Mouse (Mus musculus) lung, adult 2 months (tissue): ENCODE data around the gene Gsto1. TPM values are rescaled to one million over a fixed set of nuclear protein-coding genes. Genes with fewer than 3 reads are reported as not detected.
A peak's percentile ranks its signal among the peaks of the same experiment; 100 is the strongest.

ENCODE experiments used
- DNase-seq: peaks from one replicate; pipeline ENCODE4 v3.0.0; 2022
- H3K4me1 ChIP-seq: fragments of 200-500 bp; 2 replicates; pipeline ENCODE4 v1.6.1; 2011; ENCODE audit warnings: low read length; ENCODE audit not compliant: control insufficient read depth, insufficient read depth
- H3K4me3 ChIP-seq: fragments of 200-500 bp; replicated peaks from 2 replicates; pipeline ENCODE3; 2011; ENCODE audit warnings: low read depth, mild to moderate bottlenecking, control low read depth, low read length; ENCODE audit errors: extremely low read depth
- CTCF ChIP-seq: fragments of 200-500 bp; IDR thresholded peaks from 2 replicates; pipeline ENCODE4 v1.5.1; 2011; ENCODE audit warnings: mild to moderate bottlenecking, low read length, control low read depth; ENCODE audit not compliant: insufficient read depth
- POLR2A ChIP-seq: fragments of 200-500 bp; IDR thresholded peaks from 2 replicates; pipeline ENCODE4 v1.6.1; 2011; ENCODE audit warnings: low read depth, mild to moderate bottlenecking, control low read depth, low read length, borderline replicate concordance; ENCODE audit errors: extremely low read depth
- WGBS: fragments of 180-500 bp; shearing (Covaris S2); methylation state at CpG from one replicate; pipeline ENCODE4 v1.1.7; 2018; 5-methylcytosine and 5-hydroxymethylcytosine counted together
- polyA plus RNA-seq: library from polyadenylated mRNA; depleted of rRNA; stranded (reverse); fragments of >200 nt; gene quantifications from 2 replicates; pipeline ENCODE4 v1.2.3, GENCODE M21; 2012

The Gsto1 gene
- polyA plus RNA-seq, 1 experiment: 155 TPM

DNA sequence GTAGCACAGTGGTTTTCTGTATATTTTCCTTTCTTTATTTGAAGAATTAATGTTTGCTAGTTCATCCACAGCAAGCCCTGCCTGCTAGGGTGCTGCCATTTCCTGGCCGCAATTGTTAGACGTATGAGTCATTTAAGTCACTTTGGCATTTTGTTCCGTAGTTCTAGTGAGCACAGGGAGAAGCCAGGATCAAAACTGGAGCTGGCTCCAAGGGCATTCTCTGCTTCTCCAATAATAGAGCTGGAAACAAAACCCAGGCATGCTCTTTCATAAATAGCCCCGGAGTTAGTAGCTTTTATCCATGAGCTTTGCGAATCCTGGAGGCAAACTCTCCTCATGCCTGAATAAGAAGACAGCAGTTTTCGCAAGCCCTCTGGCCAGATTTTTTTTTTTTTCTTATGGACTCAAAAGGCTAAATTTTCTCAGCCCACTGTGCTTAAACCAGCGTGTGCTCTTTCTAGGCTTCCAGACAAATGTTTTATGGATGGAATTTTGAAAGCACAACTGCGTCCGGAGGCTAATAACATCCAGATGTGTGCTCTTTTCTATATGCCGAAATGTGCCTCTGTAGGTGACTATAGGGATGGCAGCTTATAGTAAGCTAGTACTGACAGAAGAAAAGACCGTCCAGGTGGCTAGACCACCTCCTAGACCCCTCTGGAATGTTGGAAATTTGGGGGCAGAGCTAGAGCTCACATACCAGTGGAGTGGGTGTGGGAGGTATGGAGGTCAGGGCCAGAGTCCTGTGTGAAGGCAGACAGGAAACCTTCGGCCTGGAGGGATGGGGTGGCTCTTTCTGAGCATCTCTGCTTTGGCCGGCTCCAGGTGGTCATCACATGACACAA is 597 bp upstream of the Gsto1 start:
- TF ChIP-seq CTCF: no peak
- TF ChIP-seq POLR2A: no peak
- peaks cover 4% of the 10 kb centered on the region; the same call in 1 of the 2 replicates for H3K4me1 ChIP-seq
- 15% methylated on average over 13 of the region's 13 CpGs for WGBS
- peak overlapping the region; percentile 60 for H3K4me3 ChIP-seq
- DNase-seq: no peak

DNA sequence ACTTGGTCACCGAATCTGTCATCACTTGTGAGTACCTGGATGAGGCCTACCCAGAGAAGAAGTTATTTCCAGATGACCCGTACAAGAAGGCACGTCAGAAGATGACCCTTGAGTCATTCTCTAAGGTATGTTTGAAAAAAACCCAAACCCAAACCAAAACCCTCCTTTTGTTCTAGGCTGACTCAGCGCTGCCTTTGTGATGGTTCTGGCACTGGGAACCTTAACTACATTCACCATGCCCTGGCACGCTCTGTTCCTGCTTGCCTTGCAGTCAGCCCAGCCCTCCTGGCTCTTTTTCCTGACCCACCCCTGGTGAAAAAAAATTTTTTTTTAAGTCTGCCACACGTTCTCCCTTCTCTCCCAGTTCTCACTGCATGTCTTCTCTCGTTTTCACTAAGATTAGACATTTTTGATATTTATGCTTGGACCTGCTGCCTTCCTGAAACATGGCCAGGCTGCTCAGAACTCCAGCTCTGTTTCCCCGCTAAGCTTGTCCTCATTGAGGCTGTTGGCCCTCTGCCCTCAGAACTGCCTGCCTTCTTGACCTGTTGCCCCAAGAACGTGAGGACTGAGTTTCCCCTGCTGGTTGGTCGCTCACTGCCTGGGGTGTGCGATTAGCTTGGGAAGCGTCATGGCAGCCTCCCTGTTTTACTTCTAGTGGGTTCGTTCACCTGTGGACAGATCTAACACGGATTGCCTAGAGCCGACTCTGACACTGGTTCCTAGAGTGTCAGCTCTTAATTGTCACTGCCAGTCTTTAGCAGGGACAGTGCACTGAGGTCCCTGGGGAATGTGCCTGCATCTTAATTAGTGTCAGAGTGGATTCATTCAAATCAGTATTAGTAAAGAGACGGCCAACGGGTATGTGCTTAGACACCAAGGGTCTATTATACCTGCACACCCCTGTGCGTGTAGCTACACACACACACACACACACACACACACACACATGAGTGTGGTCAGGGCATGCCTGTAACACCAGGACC is 3.5 kb downstream of the Gsto1 start:
- TF ChIP-seq POLR2A (no peak), CTCF (no peak)
- Histone ChIP-seq H3K4me1 (peaks cover 4% of the 10 kb centered on the region; the same call in 1 of the 2 replicates), H3K4me3 (no peak overlapping the region)
- peak; percentile 53 for DNase-seq
- 70% methylated on average over 18 of the region's 18 CpGs for WGBS

DNA sequence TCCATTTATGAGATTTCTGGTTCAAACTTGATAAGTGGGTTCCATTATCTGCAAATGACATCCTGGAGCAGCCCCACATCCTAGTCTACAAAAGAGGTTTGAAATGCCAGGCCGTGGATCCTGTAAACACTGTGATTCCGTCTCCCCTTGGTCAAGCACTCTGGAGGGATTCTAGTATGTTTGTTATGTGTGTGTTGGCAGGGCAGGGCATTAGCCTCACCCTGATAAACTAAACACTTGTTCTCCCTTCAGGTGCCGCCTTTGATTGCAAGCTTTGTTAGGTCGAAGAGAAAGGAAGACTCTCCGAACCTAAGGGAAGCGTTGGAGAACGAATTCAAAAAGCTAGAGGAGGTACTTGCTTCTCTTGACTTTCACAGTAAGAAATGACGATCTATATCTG is 4.4 kb downstream of the Gsto1 start:
- WGBS: 77% methylated on average over 8 of the region's 8 CpGs
- TF ChIP-seq CTCF (no peak), POLR2A (no peak)
- peak; percentile 29 for DNase-seq
- Histone ChIP-seq H3K4me3 (no peak overlapping the region), H3K4me1 (peaks cover 4% of the 10 kb centered on the region; the same call in 1 of the 2 replicates)

DNA sequence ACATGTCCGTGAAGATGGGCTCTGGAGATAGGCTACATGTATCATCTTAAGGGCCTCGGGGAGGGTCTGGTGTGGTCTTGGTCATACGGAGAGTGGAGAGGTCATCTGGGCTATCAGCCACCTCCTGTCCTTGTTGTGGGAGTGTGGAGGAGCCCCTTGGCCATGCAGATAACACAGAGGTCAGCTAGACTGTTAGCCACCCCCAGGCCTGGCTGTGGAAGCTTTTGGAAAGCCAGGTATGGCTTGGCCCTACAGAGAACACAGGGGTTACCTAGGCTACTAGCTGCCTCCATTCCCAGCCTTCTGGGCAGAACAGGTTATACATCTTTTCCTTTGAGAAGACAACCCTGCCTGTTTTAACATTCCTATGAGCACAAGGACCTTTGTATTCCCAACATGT is 7.8 kb downstream of the Gsto1 start:
- no peak for DNase-seq
- H3K4me3 ChIP-seq: no peak overlapping the region
- 84% methylated on average over 3 of the region's 3 CpGs for WGBS
- no peak for TF ChIP-seq CTCF
- TF ChIP-seq POLR2A: no peak
- no peaks in the 10 kb centered on the region; the same call in 1 of the 2 replicates for H3K4me1 ChIP-seq

DNA sequence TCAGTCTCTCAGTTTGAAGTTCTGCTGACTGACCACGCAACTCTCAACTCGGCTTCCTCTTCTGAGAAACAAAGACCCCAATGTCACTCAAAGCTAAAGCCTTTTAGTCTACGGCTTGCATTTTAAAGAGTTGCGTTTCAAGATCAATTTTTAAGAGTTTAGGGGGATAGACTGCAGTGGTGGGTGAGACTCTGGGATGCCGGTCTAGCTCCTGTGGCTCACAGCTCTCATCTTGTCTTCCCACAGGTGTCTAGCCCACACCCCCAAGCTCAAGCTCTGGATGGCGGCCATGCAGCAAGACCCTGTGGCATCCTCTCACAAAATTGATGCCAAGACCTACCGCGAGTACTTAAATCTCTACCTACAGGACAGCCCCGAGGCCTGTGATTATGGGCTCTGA is 9.3 kb downstream of the Gsto1 start:
- no peaks in the 10 kb centered on the region; the same call in 1 of the 2 replicates for H3K4me1 ChIP-seq
- DNase-seq: no peak
- 97% methylated on average over 9 of the region's 9 CpGs for WGBS
- no peak overlapping the region for H3K4me3 ChIP-seq
- TF ChIP-seq POLR2A: no peak
- no peak for TF ChIP-seq CTCF

DNA sequence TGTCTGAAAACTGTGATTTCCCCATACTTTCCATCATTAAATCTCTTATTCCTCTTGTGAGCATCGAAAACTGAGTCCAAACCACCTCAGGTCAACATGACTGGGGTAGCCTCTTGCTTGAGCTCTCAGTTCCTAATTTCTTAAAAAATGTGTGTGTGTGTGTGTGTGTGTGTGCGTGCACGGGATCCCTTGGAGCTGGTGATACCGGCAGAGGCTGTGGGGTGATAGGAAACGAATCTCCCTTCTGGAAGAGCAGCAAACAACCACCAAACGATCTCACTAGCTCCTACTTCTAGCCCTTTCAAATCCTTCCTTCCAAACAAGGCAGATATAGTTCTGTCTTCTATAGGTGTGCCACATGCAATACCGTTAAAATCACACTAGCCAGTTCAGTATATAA is 10.0 kb downstream of the Gsto1 start:
- H3K4me3 ChIP-seq: no peak overlapping the region
- DNase-seq: no peak
- WGBS: 75% methylated on average over 7 of the region's 7 CpGs

DNA sequence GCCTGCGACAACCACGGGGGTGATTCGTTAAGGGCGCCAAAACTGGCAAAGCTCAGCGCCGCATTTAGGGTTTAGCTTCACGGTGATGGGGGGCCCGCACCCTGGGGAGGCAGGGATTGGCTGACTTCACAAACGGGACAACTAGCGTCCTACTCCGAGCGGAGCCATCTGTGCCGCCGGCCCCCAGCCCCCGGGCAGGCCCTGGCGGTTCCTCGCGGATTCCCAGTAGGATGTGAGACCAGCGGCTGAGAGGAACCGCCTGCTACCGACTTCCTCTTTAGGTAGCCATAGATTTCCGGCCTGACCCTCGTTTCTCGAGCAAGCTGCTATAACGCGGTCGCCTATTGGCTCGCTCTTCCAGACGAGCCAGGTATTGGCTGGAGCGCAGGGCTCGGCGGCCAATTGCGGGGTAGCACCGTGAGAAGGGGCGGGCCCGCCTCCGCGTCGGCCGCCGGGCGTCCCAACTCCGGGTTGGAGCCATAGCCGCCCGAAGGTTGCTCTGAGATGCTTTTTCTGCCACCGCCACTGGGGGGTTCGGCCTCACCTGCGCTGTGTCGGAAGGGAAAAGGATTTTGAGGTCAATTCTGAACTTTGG is 10.7 kb downstream of the Gsto1 start, which contains the start of gene Gsto2:
Gene Gsto2, plus strand, starts transcription at position 182 of the 595 bp plus-strand sequence.
- 1% methylated on average over 49 of the region's 49 CpGs for WGBS
- TF ChIP-seq POLR2A: peak; percentile 36; the same call in 1 of the 2 replicates
- TF ChIP-seq CTCF: peak; percentile 32; the same call in 1 of the 2 replicates
- no peaks in the 10 kb centered on the region; the same call in 1 of the 2 replicates for H3K4me1 ChIP-seq

More for the DNA sequence above, 10.0 kb downstream of the Gsto1 start:
- H3K4me1 ChIP-seq: no peaks in the 10 kb centered on the region; the same call in 1 of the 2 replicates
- no peak for TF ChIP-seq CTCF

DNA sequence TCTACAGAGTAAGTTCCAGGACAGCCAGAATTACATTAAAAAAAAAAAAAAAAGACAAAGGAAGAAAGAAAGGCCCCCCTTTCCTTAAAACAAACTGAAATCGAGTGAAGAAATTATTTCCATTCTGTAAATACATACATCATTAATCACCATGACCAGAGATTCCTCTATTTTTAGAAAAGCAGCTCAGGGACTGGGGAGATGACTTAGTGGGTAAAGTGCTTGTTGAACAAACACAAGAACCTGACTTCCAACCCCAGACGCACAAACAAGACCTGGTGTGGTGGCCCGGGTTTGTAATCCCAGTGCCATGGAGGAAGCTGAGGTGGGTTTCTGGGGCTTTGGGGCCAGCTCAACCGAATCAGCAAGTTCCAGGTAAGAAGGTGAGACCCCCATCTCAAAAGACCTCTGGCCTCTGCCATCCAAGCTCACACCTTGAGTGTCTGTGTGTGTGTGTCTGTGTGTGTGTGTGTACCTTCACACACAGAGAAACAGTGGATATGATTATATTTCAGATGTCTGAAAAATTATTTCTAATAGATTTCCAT is 12.9 kb downstream of the Gsto1 start:
- DNase-seq: no peak
- TF ChIP-seq CTCF (no peak), POLR2A (no peak)
- WGBS: 49% methylated on average over 4 of the region's 4 CpGs
- Histone ChIP-seq H3K4me3 (no peak overlapping the region), H3K4me1 (no peaks in the 10 kb centered on the region; the same call in 1 of the 2 replicates)

More for the DNA sequence above, 10.7 kb downstream of the Gsto1 start, which contains the start of gene Gsto2:
- peak; percentile 86 for DNase-seq
- H3K4me3 ChIP-seq: peak within 1 kb of the TSS; percentile 72

DNA sequence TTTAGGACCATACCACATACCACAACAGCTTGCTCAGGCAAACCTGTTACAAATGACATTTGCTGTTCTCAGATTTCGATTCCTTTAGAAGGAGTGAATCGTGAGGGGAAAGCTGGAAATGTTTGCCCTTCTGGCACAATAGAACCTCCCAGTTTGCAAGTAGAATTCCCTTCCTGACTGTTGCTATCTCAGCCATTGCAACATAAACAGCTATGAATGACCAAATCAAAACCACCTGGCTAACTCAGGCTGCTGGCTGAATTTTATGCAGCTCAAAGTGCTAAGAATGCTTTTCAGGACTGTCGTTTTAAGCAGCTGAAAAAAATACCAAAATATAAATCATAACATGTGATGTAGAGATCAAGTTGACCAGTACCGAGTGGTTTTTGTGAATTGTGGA is 14.2 kb downstream of the Gsto1 start:
- no peak for DNase-seq
- no peak for TF ChIP-seq CTCF
- 54% methylated on average over 4 of the region's 4 CpGs for WGBS
- H3K4me1 ChIP-seq: no peaks in the 10 kb centered on the region; the same call in 1 of the 2 replicates
- no peak overlapping the region for H3K4me3 ChIP-seq

DNA sequence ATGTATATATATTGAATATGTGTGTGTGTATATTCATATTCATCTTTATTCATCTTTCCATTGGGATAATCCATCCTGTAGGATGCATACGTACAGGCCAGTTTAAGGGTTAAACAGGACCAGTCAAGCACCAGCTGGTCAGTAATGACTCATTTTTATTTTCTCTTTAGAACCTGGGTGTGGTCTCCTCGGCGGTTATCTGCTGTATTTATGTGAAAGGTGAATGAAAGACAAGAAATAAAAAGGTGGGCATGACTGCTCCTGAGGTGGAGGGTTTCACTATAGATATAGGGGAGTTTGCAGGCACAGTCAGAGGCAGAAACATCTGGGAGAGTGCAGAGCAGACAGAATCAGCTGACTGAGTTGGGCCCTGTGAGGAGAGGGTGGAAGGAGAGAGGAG is 14.7 kb downstream of the Gsto1 start:
- 33% methylated on average over 3 of the region's 3 CpGs for WGBS
- Histone ChIP-seq H3K4me1 (no peaks in the 10 kb centered on the region; the same call in 1 of the 2 replicates), H3K4me3 (no peak overlapping the region)
- no peak for DNase-seq
- TF ChIP-seq POLR2A (no peak), CTCF (no peak)
